Mouse (Mus musculus): ENCODE data around the gene Calca. TPM values are rescaled to one million over a fixed set of nuclear protein-coding genes. Genes with fewer than 3 reads are reported as not detected.
"Not testable (repeated sequence)": the region's sequence is repeated elsewhere in the genome, so short reads cannot be mapped to it uniquely, and the experiment has no call there.

Calca gene
- not detected in 2 replicates for polyA plus RNA-seq (2015; fragmentation: Nextera tagmentation; extraction: Ambion mirVana)

DNA sequence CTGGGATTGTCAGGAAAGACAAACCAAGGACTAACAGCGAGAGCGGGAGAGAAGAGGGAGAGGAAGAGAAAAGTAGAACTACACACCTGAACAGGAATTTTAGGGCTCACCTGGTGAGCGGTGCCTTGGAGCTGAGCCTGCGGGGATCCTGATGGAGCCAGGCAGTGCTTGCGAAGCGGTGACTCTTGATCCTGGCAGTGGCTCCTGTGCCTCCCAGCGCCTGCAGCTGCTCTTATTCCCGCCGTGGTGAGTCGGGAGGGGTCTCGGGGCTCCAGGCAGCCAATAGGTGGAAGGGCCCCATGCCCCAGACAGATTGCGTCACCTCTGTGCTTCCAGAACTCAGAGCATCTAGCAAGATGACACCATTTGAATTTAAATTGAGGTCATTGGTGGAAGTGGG, at the start of gene Calca:
Gene Calca, minus strand, starts transcription at position 256 of the 400 bp plus-strand sequence.
- DNase-seq (no peak), ATAC-seq (ENCODE audit: low read depth) (no peak)
- H3K36me3 ChIP-seq, result no peaks in the 10 kb centered on the region
- H3K9me3 ChIP-seq (replicated peaks), result no peaks in the 10 kb centered on the region
- H3K4me2 ChIP-seq, result peak within 1 kb of the TSS; percentile 53
- H3K4me3 ChIP-seq (replicated peaks), result peak within 1 kb of the TSS; percentile 37
- no peak within 1 kb of the TSS for H3K9ac ChIP-seq
- WGBS (ENCODE audit: insufficient replicate concordance), result 3% methylated on average over 12 of the region's 12 CpGs
- peaks cover 52% of the 10 kb centered on the region for H3K27me3 ChIP-seq
- 0 out of 2 replicates have a peak, but pooled peaks cover 3% of the 10 kb centered on the region for H3K4me1 ChIP-seq (replicated peaks)
- no peak within 1 kb of the TSS; the same call in 1 of the 2 replicates for H3K27ac ChIP-seq

DNA sequence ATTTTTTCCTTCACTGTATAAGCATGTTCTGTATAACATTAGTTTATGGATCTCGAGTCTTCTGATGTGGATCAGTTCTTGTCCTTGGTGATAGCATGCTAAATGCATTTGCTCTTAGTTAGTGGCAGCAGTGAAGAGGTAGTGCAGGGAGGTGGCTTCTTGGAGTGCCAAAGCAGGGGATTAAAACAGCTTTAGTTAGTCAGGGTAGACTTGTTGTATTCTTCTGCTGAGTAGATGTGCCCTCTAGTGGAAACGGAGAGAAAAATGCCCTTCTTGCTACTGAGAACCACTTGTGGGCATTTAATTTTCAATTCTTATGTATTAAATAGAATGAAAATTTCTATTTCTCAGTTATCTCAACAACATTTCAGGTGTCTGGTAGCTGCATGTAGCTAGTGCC, 36.5 kb upstream of the Calca start:
- no peaks in the 10 kb centered on the region for H3K4me1 ChIP-seq (replicated peaks)
- no peaks in the 10 kb centered on the region for H3K36me3 ChIP-seq
- no peak overlapping the region for H3K9ac ChIP-seq
- no peak overlapping the region for H3K4me3 ChIP-seq (replicated peaks)
- WGBS (ENCODE audit: insufficient replicate concordance), result 24% methylated on average over 2 of the region's 2 CpGs
- DNase-seq (no peak), ATAC-seq (ENCODE audit: low read depth) (no peak)
- no peak overlapping the region for H3K27ac ChIP-seq
- H3K9me3 ChIP-seq (replicated peaks), result no peaks in the 10 kb centered on the region
- H3K4me2 ChIP-seq, result no peak overlapping the region
- no peaks in the 10 kb centered on the region for H3K27me3 ChIP-seq

- no peak for DNase-seq
- no peaks in the 10 kb centered on the region for H3K36me3 ChIP-seq
- 13% methylated on average over 1 of the region's 1 CpGs for WGBS (ENCODE audit: insufficient replicate concordance)
- H3K4me2 ChIP-seq, result no peak overlapping the region
- no peak overlapping the region for H3K9ac ChIP-seq
- ATAC-seq (ENCODE audit: low read depth), result no peak
- H3K4me3 ChIP-seq (replicated peaks), result no peak overlapping the region
- H3K9me3 ChIP-seq (replicated peaks), result no peaks in the 10 kb centered on the region
- H3K27me3 ChIP-seq, result no peaks in the 10 kb centered on the region
- no peaks in the 10 kb centered on the region for H3K4me1 ChIP-seq (replicated peaks)
- H3K27ac ChIP-seq, result no peak overlapping the region
Measured at GRCm38 (mm10) chr7:114671405-114671804, 35.2 kb upstream of the Calca start.

DNA sequence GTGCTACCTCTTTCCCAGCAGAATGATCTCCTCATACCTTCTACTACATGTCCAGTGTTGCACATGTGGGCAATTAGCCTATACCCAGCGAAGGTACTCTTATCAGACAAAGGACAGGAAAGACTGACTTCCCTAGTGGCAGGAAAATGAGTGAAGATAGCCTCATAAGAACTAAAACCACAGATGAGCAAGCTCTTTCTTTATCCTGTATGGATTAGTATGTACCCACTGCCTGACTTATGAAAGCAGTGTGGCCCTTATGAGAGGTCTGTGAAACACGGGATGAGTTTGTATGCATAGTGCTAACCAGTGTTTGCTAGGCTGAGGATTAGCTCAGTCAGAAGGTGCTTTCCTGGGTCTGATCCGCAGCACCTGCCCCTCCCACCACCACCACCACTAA, 13.6 kb upstream of the Calca start:
- ATAC-seq (ENCODE audit: low read depth) (no peak), DNase-seq (no peak)
- 15% methylated on average over 3 of the region's 3 CpGs for WGBS (ENCODE audit: insufficient replicate concordance)
- H3K9ac ChIP-seq, result no peak overlapping the region
- H3K36me3 ChIP-seq, result no peaks in the 10 kb centered on the region
- no peak overlapping the region for H3K4me2 ChIP-seq
- H3K27ac ChIP-seq, result no peak overlapping the region
- no peaks in the 10 kb centered on the region for H3K4me1 ChIP-seq (replicated peaks)
- H3K9me3 ChIP-seq (replicated peaks), result no peaks in the 10 kb centered on the region
- no peaks in the 10 kb centered on the region for H3K27me3 ChIP-seq
- no peak overlapping the region for H3K4me3 ChIP-seq (replicated peaks)

GRCm38 (mm10) chr7:114648791-114649190, 12.6 kb upstream of the Calca start:
- no peaks in the 10 kb centered on the region for H3K27me3 ChIP-seq
- 48% methylated on average over 3 of the region's 3 CpGs for WGBS (ENCODE audit: insufficient replicate concordance)
- no peak for DNase-seq

DNA sequence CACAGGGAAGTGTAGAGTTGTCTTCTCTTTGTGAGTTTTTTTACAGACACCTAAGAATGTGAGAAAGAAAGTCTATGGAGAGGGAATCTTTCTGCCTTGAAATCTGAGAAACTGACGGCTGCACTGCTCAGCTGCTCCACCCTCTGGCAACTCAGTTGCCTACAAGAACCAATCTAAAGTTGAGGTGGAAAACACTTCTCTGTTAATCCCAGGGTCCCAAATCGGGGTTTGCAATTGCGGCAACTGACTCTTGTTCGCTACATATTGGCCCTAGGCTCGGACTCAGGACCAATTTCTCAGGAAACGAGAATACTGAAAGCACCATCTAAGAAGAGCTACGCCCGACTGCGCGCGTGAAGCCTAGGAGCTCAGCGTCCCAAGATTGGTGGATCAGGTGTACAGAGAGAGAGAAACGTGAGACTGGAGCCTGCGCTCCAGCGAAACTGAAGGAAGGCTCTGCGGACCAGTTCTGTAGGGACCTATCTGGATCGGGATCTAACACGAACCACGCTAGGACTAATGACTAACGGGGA, 522 bp downstream of the Calca start:
- ATAC-seq (ENCODE audit: low read depth), result no peak
- peak overlapping the region; percentile 37 for H3K4me3 ChIP-seq (replicated peaks)
- WGBS (ENCODE audit: insufficient replicate concordance), result 2% methylated on average over 20 of the region's 20 CpGs
- H3K9me3 ChIP-seq (replicated peaks), result no peaks in the 10 kb centered on the region
- no peaks in the 10 kb centered on the region for H3K36me3 ChIP-seq
- H3K4me1 ChIP-seq (replicated peaks), result 0 out of 2 replicates have a peak, but pooled peaks cover 3% of the 10 kb centered on the region
- H3K27ac ChIP-seq, result no peak overlapping the region
- peaks cover 52% of the 10 kb centered on the region for H3K27me3 ChIP-seq
- H3K4me2 ChIP-seq, result peak overlapping the region; percentile 53
- H3K9ac ChIP-seq, result no peak overlapping the region
- no peak for DNase-seq

More at GRCm38 (mm10) chr7:114648791-114649190, 12.6 kb upstream of the Calca start:
- Histone ChIP-seq H3K9ac (no peak overlapping the region), H3K4me3 (replicated peaks) (no peak overlapping the region), H3K27ac (no peak overlapping the region), H3K9me3 (replicated peaks) (no peaks in the 10 kb centered on the region), H3K4me2 (no peak overlapping the region), H3K36me3 (no peaks in the 10 kb centered on the region), H3K4me1 (replicated peaks) (no peaks in the 10 kb centered on the region)
- no peak for ATAC-seq (ENCODE audit: low read depth)

- Histone ChIP-seq H3K27ac (no peak overlapping the region), H3K36me3 (no peaks in the 10 kb centered on the region), H3K9me3 (replicated peaks) (no peaks in the 10 kb centered on the region), H3K27me3 (peaks cover 52% of the 10 kb centered on the region), H3K9ac (no peak overlapping the region), H3K4me3 (replicated peaks) (no peak overlapping the region), H3K4me2 (no peak overlapping the region), H3K4me1 (replicated peaks) (0 out of 2 replicates have a peak, but pooled peaks cover 3% of the 10 kb centered on the region)
- WGBS (ENCODE audit: insufficient replicate concordance), result 56% methylated on average over 7 of the region's 7 CpGs
- DNase-seq (no peak), ATAC-seq (ENCODE audit: low read depth) (no peak)
Measured at GRCm38 (mm10) chr7:114634386-114634785, 1.8 kb downstream of the Calca start.

GRCm38 (mm10) chr7:114625966-114626365, 10.2 kb downstream of the Calca start:
- H3K9me3 ChIP-seq (replicated peaks), result no peaks in the 10 kb centered on the region
- H3K4me2 ChIP-seq, result no peak overlapping the region
- no peaks in the 10 kb centered on the region for H3K4me1 ChIP-seq (replicated peaks)
- H3K36me3 ChIP-seq, result no peaks in the 10 kb centered on the region
- 74% methylated on average over 3 of the region's 3 CpGs for WGBS (ENCODE audit: insufficient replicate concordance)
- ATAC-seq (ENCODE audit: low read depth), result no peak
- H3K4me3 ChIP-seq (replicated peaks), result no peak overlapping the region
- no peak overlapping the region for H3K27ac ChIP-seq
- H3K27me3 ChIP-seq, result no peaks in the 10 kb centered on the region
- DNase-seq, result no peak
- no peak overlapping the region for H3K9ac ChIP-seq

DNA sequence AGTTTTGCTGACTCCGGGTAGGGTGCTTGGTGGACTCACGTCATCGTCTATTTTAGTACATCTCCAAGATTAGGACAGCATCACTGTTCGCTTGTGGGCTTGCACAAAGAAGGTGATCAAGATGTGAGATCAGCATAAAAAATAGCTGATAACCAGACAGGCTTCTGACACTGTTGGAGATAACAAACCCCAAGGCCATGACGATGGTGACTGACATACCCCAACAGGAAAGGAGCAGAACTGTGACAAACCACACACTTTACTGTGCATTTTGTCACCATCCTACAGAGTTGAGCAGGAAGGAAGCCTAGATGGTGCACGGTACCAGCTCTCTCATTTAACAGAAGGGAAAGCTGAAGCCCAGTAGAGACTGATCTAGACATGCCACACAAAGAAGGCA, 19.4 kb downstream of the Calca start:
- Histone ChIP-seq H3K4me3 (replicated peaks) (no peak overlapping the region), H3K36me3 (no peaks in the 10 kb centered on the region), H3K4me2 (no peak overlapping the region), H3K27me3 (no peaks in the 10 kb centered on the region), H3K27ac (no peak overlapping the region), H3K9ac (no peak overlapping the region), H3K4me1 (replicated peaks) (no peaks in the 10 kb centered on the region), H3K9me3 (replicated peaks) (no peaks in the 10 kb centered on the region)
- 25% methylated on average over 6 of the region's 6 CpGs for WGBS (ENCODE audit: insufficient replicate concordance)
- ATAC-seq (ENCODE audit: low read depth), result no peak
- no peak for DNase-seq

GRCm38 (mm10) chr7:114594391-114594790, 41.8 kb downstream of the Calca start:
- not testable (repeated sequence) for DNase-seq; H3K9ac ChIP-seq; ATAC-seq (ENCODE audit: low read depth); H3K9me3 ChIP-seq (replicated peaks); H3K27ac ChIP-seq; H3K27me3 ChIP-seq; H3K36me3 ChIP-seq; H3K4me3 ChIP-seq (replicated peaks); H3K4me2 ChIP-seq; H3K4me1 ChIP-seq (replicated peaks)
- WGBS (ENCODE audit: insufficient replicate concordance), result 75% methylated on average over 8 of the region's 8 CpGs

GRCm38 (mm10) chr7:114582441-114582840, 53.7 kb downstream of the Calca start:
- Histone ChIP-seq H3K4me2 (no peak overlapping the region), H3K4me1 (replicated peaks) (no peaks in the 10 kb centered on the region), H3K36me3 (no peaks in the 10 kb centered on the region), H3K27me3 (no peaks in the 10 kb centered on the region), H3K4me3 (replicated peaks) (no peak overlapping the region), H3K9me3 (replicated peaks) (no peaks in the 10 kb centered on the region), H3K9ac (no peak overlapping the region), H3K27ac (no peak overlapping the region)
- WGBS (ENCODE audit: insufficient replicate concordance), result 35% methylated on average over 2 of the region's 2 CpGs
- no peak for ATAC-seq (ENCODE audit: low read depth)
- no peak for DNase-seq
